Mouse (Mus musculus): Measurements from ENCODE around the gene Aim2.
"Not testable (repeated sequence)": the region's sequence is repeated elsewhere in the genome, so short reads cannot be mapped to it uniquely, and the experiment has no call there.

The Aim2 gene

GRCm38 (mm10) chr1:173450621-173451020, 99.9 kb downstream of the Aim2 start:
- no peak for DNase-seq (ENCODE audit: extremely low read depth, low read depth, low spot score)

GRCm38 (mm10) chr1:173451665-173452064, 101.0 kb downstream of the Aim2 start:
- DNase-seq (ENCODE audit: extremely low read depth, low read depth, low spot score), result no peak

- no peak for DNase-seq (ENCODE audit: extremely low read depth, low read depth, low spot score)
Measured at GRCm38 (mm10) chr1:173456139-173456754, 105.6 kb downstream of the Aim2 start.

- DNase-seq (ENCODE audit: extremely low read depth, low read depth, low spot score), result no peak
Measured at GRCm38 (mm10) chr1:173456761-173457160, 106.1 kb downstream of the Aim2 start.

- DNase-seq (ENCODE audit: extremely low read depth, low read depth, low spot score), result not testable (repeated sequence)
Measured at GRCm38 (mm10) chr1:173480399-173481181, 129.9 kb downstream of the Aim2 start.

- not testable (repeated sequence) for DNase-seq (ENCODE audit: extremely low read depth, low read depth, low spot score)
Measured at GRCm38 (mm10) chr1:173481182-173481574, 130.5 kb downstream of the Aim2 start.

- DNase-seq (ENCODE audit: extremely low read depth, low read depth, low spot score), result not testable (repeated sequence)
Measured at GRCm38 (mm10) chr1:173490812-173491480, 140.3 kb downstream of the Aim2 start, which contains the start of gene Ifi206. TSS of gene Ifi206 (minus strand) at chr1:173491041.

- not testable (repeated sequence) for DNase-seq (ENCODE audit: extremely low read depth, low read depth, low spot score)
Measured at GRCm38 (mm10) chr1:173491483-173491882, 140.8 kb downstream of the Aim2 start.

GRCm38 (mm10) chr1:173510595-173510994, 159.9 kb downstream of the Aim2 start:
- not testable (repeated sequence) for DNase-seq (ENCODE audit: extremely low read depth, low read depth, low spot score)
